Mouse (Mus musculus) c-Kit-positive CD71-positive TER-119-negative erythroid progenitor cells, embryonic 14.5 days (primary cell): Measurements from ENCODE around the gene Zfr2.

Experiments used
- DNase-seq: peaks from one replicate; pipeline ENCODE4 v3.0.0-alpha.2; 2013; ENCODE audit warnings: low read depth

The Zfr2 gene

DNA sequence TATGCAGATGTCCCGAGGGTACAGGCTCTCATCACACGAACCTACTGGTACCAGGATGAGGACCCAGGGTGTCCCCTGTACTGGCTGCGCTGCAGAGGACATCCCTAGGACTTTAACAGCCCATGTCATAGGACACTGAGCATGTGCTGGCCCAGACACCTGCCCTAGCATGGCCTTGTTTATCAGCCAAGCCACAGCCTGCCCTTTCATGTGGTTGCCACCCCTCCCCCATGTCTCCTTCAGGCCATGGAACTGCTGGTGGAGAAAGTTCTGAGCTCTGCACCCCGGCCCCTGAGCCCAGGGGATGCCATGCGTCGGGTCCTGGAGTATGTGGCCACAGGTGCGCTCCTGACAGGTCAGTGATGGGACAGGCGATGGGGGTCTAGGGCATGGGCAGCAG lies 16.5 kb downstream of the Zfr2 start:
- DNase-seq, result no peak

DNA sequence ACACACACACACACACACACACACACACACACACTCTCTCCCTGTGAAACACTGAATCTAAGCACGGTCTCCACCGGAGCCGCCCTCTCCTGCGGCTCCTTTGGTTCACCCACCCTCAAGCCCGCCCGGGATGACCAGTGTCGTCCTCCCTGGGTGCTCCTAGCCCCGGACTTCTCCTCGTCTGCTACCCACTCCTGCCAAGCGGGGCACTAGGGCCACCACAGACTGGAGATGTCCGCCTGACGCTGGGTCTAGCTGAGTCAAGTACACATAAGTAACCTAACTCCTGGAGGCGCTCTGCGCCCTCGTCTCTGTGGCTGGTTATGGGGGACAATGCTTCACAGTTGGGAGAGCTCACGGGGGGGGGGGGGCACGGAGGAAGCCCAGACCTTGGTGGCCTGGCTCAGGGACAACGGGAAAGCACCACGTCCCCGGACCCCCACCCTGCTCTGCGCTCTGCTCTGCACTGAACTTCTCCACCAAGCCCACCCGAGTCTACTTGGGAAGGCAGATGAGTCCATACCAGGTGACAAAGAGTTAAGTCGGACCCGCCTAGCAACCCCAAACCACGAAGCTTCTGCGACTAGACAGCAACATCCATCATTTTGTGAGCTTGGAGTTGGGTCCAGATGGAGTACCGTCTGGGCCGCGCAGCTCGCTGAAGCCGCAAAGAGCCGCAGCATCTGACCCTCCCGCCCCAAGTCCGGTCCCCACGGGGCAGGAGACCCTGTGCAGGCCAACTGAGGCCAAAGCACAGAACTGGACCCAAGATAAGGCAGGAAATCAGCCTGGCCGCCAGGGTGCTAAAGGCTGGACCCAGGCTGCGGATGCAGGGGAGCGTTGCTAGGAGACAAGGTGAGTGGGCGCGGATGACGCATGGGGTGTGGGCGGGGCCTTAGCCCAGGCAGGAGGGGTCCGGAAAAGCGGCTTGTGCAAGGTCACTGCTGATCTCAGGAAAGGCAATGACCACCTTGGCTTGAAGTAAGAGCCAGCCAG lies 19.8 kb downstream of the Zfr2 start, which contains the start of gene Matk:
Gene Matk, plus strand, starts transcription at position 512 of the 996 bp plus-strand sequence.
- DNase-seq, result no peak

DNA sequence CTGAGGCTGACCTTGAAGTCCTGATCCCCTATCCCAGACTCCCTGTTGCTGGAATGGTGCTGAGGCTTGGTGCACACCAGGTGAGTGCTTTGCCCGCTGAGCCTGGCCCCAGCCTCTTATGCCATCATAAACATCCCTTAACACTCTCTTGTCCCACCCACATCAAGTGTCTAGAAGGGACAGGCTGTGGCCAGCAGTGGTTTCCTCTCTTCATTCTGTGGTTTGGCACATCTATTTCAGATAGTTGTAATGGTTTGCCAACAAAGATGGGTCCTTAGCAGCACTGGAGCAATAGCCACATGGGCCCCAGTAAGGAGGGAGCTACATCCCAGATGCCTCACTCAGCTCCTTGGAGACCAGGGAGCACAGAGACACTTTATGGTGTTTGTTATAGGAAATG lies 21.9 kb downstream of the Zfr2 start:
- no peak for DNase-seq

DNA sequence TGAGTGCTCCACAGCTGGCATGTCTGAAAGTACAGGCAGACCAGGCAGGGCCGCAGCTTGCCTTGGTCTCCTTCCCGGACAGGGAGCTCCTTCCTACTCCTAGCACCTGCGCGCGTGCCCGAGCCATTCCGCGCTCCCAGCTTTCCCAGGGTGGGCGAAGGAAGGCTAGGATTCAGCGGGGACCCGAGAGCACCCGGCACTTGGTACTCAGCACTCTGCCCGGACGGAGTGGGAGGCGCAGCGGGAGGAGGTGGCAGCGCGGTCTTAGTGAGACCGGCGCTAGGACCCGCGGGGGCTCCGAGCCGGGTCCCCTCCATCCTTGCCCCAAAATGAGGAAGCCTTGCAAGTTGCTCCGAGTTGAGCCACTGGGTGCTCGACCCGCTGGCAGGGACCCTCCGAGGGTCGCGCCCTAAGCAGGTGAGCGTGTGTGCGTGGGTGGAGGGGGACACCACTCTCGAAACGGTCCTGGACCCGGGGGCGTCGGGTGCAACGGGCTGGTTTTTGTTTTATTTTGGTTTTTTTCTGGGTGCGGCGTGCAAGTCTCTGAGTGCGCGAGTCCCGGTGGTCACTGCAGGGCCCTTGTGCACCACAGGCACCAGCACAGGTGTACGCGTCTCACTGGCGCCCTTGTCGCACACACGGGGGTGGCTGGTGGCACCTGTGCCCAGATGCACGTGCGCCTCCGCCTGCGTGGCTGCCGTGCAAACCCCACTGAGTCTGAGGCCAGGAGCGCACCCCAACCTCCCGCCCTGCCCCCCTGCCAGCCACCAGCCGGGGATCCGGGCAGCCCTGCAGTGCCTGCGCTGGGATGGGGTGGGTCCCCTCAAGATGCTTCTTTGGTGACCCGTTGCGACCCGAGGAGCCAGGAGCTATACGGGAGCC lies 24.4 kb downstream of the Zfr2 start:
- no peak for DNase-seq

DNA sequence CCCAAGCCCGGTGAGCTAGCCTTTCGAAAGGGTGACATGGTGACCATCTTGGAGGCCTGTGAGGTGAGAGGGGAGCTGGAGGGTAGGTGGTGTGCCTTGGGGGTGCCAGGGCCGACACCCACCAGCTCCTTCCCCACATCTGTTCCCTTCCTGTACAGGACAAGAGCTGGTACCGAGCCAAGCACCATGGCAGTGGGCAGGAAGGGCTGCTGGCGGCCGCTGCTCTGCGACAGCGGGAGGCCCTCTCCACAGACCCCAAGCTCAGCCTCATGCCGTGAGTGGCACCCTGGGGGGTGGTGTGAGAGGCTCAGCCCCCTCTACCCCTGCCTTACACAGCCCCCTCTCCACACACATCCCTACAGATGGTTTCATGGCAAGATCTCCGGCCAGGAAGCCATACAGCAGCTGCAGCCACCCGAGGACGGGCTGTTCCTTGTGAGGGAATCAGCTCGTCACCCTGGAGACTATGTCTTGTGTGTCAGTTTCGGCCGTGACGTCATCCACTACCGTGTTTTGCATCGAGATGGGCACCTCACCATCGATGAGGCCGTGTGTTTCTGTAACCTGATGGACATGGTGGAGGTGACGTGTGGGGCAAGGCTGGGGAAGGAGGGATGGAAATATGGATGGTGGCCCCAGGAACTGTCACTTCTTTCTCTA lies 26.4 kb downstream of the Zfr2 start:
- no peak for DNase-seq

DNA sequence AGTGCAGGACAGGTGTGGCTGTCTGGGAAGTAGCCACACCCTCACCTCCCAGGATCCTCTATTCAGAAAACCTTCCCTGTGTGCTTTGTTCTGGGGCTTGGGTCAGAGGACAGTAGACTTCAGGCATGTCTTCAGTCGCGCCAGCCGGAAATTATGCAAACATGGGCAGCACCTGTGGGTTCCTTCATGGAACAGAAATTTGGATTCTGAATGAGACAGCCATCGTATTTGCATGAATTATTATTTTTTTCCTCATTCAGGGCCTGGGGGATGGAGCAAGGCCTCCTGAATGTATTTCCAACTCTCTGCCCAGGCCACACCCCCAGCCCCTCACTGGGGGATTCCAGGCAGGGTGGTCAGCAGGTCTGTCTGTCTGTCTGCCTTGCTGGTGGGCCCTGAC lies 28.1 kb downstream of the Zfr2 start:
- DNase-seq, result no peak

DNA sequence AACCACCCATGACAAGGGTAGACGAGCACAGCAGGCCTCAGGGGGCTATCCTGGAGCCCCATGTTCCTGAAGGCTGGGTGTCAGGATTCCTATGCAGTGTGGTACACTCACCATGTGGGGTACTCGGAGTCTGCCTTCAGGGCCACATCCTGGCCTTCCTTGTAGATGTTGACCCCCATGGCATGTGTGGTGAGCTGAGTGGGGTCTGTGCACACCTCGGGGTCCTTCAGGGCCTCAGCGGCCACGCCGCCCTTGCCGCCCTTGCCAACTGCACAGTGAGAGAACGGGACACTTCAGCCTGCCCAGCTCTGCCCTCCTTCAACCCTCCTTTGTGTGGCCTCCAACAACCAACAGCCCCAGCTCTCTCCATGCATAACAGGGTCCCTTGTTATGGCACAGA lies 32.6 kb downstream of the Zfr2 start:
- no peak for DNase-seq

DNA sequence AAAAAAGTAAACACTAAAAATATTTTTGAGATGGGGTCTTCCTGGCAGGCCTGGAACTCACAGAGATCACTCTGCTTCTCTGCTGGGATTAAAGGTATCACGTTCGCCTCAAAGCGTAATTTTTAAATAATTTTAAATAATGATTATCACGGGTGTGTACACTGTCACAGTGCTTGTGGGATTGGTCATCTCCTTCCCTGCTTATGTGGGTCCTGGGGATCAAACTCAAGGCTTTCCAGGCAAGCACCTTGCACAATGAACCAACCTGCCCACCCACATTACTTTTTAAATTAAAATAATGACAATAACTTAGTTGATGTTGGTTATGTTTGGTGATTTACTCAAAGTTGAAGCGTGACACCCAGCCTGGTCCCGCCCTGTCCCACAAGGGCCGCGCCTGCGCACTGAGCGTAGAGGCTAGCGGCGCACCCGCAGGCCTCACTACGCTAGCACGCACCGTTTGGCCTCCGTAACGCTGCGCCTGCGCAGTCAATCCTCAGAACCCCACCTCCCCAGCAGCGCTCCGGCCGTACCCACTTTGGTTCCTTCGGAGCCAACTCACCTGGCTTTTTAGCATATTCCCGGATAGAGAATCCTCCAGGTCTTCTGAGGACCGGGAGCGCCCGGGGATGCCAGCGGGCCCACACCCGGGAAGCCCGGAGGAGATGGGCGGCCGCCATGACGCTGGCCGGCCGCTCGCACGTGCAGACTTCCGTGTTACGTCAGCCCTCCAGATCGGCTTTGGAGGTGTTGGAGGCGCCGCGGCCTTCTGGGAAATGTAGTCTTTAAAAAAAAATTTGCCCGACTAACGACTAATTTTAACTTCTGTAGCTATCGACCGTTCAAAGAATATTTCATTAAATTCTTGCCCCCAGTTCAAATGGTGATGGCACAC lies 33.5 kb downstream of the Zfr2 start, which contains the start of the genes Mrpl54 and Apba3:
Gene Mrpl54, minus strand, starts transcription at position 724 of the 895 bp plus-strand sequence.
Gene Apba3, plus strand, starts transcription at position 750 of the 895 bp plus-strand sequence.
- peak; percentile 95 for DNase-seq

DNA sequence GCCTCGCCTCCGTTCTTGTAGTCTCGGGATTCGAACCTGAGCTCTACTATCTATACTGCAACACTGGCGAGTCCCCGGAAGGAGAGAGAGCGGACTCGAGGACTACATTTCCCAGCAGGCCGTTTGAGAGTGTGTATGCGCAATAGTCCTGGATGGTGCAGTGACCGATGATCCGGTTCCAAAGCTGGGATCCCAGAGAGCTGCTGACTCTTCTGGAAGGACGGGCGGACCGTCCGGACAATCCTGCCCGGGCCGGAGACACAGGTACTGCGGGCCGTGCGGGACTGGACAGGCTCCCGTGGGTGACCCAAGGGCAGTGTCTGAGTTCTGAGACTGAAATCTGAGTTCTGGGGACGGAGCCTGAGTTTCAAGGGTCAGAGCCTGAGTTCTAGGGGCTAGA lies 35.1 kb downstream of the Zfr2 start:
- peak; percentile 71 for DNase-seq

DNA sequence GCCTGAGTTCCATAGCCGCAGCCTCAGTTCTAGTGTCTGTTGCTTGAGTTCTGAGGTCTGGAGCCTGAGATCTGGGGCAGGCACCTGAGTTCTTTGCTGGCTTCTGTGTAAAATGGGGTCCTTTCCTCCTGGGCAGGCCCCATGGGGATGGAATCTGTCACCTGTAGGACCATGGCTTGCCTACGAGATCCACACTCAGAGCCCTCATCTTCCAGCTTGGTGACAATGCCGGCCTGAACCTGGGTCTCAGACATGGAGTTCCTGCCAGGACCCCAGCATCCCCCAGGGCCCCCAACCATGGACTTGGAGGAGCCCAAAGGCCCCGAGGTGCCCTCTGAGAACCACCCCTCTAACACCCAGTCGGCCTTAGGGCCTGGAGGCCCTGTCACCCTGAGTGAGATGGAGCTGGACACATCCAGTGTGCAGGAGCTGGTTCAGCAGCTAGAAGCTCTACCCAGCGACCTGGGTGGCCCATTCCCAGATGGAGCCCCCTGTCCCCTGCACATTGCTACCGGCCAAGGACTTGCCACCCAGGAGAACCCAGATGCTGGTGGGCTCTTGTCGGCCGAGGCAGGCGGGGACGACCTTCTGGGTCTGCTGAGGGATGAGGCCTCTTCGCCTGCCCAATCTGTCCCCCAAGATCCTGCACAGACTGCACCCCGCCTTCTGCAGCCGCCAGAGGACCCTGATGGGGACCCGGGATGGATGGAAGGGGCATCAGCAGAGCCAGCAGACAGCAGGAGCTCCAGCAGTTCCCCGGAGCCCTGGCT lies 35.9 kb downstream of the Zfr2 start:
- no peak for DNase-seq

DNA sequence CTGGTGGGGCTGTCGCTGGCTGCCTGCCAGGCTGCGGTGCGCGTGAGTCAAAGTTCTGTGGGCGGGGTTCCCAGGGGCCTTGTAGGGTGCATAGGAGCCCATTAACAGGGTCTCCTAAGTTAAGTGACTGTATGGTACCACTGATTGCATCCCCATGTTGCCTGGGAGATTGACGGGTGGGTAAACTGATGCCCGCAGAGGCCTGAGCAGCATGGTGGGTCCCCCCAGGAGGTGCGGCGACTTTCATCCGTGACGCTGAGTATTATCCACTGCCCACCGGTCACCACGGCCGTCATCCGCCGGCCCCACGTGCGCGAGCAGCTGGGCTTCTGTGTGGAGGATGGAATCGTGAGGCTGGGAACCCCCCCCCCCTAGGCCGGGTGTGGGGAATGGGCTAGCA lies 39.4 kb downstream of the Zfr2 start:
- no peak for DNase-seq

DNA sequence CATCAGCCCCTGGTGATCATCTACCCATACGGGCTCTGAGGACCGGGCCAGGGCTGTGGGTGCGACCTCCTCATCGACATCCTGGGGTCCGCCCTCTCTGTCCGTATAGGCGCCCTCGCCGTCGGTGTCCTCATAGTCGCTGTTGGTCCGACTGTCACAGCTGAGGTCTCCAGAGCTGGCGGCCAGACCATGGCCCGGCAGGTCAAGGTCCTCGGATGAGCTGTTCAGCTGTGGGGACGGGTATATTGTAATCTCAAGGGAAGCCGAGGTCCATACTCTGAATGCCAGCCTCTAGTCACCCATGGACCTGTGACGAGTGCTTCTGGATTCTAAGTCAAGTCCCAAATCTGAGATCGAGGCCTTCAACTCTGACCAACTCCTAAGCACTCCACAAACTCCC lies 40.9 kb downstream of the Zfr2 start:
- no peak for DNase-seq

DNA sequence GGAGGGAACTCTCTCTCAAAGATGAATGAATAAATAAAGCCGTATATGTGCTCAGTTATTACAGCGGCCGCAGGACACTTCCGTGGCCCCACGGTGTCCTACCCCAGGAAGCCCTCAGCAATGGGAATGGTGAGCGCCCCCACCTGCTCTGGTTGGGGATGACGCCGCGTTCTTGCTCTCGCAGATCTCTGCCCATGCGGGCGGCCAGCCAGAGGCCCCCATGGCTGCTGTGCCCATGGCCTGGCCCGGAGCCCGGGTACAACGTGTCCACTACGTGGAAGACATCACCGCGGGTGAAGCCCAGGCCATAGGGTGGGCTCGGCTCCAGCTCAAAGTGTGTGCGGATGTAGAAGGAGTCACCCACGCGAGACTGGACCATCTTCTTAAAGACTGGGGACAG lies 44.7 kb downstream of the Zfr2 start:
- no peak for DNase-seq

DNA sequence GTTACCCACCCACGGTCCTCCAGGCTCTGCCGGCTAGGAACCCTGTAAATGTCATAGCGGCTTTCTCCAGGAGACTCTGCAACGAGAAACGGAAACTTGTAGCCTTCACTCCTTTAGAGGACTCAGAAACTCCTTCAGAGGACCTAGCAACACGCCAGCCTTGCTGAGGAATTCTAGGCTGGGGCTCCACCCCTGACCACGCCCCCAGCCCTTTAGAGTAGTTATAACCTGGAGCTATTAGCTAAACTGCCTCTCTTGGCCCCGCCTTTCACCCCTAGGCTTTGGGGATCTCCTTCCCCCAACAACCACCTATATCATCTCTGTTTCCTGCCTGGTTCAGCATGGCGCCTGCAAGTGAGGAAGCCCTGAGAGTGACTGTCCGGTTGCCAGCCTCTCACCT lies 46.5 kb downstream of the Zfr2 start:
- DNase-seq, result no peak

DNA sequence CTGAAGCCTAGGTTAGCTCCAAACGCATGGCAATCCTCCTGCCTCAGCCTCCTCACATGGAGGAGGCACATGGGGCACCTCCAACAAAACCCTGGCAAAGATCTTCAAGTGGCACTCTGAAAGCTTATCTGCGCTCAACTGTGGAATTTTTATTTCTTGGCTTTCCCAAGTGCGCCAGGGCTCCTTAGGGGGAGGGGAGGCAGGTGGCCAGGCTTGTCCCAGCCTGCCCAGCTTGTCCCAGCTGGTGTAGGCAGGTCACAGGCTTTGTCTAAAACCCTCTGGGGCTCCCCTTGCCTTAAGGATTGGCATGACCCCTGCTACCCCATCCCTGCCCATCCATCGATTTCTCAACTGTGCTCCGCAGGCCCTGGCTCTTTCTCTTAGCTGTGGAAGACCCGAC lies 51.2 kb downstream of the Zfr2 start:
- no peak for DNase-seq

DNA sequence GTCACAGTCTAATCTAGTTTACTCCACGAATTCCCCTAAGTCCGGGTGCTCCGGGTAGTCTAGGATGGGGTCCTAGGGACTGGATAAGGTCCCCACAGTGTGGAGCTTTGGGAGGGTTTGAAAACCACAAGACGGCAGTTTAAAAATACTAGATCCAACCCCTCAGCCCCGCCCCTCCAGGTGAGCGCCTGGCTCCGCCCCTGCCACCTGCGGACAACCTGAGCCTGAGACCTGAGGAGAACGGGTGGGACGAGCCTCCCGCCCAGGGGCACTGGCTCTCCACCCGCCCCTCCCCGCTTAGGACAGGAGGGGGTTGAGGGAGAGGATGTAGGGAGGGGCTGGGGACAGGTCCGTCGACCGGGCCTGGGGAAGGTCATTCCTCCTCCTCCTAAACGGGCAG lies 51.8 kb downstream of the Zfr2 start:
- DNase-seq, result no peak

DNA sequence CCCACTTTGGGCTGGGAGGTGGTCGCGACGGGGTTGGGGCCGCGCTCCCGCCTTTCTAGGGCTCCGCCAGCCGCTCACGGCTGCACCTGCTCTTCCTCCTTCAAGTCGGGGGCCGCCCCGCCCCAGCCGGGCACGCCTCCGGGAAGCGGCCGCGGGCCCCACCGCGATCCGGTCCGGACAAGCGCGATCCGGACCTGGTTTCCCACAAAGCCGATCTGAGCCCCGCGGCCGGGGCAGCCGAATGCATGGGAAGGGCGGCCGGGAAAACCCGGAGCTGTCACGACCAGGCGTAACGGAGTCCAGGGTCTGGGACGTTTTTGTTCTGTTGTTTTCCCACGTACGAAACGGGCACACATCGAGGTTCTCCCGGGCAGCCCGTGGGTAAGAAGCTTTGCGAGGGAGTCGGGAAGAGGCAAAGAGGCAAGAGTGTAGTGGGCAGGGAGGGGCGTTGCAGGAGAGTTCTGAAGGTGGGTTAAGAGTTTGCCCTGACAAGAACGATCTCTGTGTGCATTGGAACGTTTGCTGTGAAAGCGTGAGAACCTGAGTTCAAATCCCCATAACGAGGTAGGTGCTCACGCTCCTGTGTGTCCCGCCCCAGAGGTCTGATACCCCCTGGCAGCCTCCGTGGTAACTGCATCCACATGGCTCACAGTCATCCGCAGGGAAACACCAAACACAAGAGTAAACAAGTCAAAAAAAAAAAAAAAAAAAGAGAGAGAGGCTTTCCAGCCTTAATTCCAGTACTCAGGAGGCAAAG lies 52.9 kb downstream of the Zfr2 start:
- DNase-seq, result peak; percentile 88

DNA sequence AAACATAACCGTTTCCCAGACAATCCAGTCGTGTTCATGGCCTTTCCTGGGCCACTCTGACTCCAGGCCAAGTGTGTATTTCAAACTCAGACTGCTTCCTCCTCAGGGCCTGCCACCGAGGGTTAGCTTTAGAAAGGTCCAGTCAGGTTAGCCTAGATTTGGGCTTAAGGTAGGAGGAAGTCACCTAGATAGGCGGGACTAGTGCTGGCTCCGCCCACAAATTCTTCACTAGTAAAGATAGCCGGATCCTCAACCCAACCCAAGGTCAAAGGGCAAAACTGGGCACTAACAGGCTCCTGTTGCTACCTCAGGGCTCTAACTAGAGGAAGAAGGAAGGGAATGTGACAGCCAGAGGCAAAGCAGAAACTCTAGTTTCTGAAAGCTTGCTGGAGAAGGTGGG lies 53.6 kb downstream of the Zfr2 start:
- DNase-seq, result no peak

DNA sequence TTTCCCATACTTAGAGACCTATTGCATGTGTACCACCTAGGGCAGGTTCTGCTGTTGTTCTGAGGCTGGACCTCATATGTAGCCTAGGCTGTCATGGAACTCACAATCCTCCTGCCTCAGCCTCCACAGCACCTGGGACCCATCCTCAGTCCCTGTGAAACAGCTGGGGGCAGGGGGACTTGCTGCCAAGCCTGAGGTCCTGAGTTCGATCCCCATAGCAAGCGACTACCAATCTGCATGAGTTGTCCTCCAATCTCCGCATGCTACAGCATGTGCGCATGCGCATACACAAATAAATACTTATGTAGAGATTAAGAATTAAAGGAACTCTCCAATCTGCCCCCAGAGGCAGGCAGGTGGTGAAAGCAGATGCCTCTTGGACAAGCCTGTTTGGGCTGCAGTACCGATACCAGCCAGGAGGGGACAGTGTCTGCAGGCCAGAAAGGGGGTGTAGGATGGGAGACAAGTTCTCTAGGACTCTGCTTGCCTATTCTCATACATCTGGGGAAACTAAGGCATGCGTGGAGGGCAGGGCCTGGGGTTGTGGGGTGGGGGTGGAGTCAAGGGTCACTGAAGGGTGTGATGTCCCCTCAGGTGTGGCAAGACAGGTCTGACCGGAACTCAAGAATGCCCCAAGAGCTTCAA lies 54.7 kb downstream of the Zfr2 start:
- DNase-seq, result peak; percentile 76
